Mouse (Mus musculus) midbrain, embryonic 10.5 days (tissue): ENCODE data around the gene Tgoln1. TPM values are rescaled to one million over a fixed set of nuclear protein-coding genes. Genes with fewer than 3 reads are reported as not detected.

ENCODE experiments used
- DNase-seq: peaks from one replicate; pipeline ENCODE4 v3.0.0-alpha.2; 2017; ENCODE audit warnings: low spot score
- H3K27ac ChIP-seq: fragments of 300-500 bp; sonication (generic); replicated peaks from 2 replicates; pipeline ENCODE4 v1.5.1; 2016; ENCODE audit warnings: mild to moderate bottlenecking
- H3K27me3 ChIP-seq: fragments of 300-500 bp; sonication (generic); 2 replicates; pipeline ENCODE4 v1.6.1; 2016; ENCODE audit warnings: low read depth, mild to moderate bottlenecking; ENCODE audit not compliant: poor library complexity, severe bottlenecking
- H3K36me3 ChIP-seq: fragments of 300-500 bp; sonication (generic); 2 replicates; pipeline ENCODE4 v1.6.1; 2016; ENCODE audit warnings: mild to moderate bottlenecking, moderate library complexity
- H3K4me1 ChIP-seq: fragments of 300-500 bp; sonication (generic); 2 replicates; pipeline ENCODE4 v1.6.1; 2016
- H3K4me3 ChIP-seq: fragments of 300-500 bp; sonication (generic); 2 replicates; pipeline ENCODE4 v1.5.1; 2016; ENCODE audit warnings: mild to moderate bottlenecking, moderate library complexity
- H3K9me3 ChIP-seq: fragments of 300-500 bp; sonication (generic); replicated peaks from 2 replicates; pipeline ENCODE4 v1.6.1; 2016; ENCODE audit warnings: mild to moderate bottlenecking
- WGBS: fragments of 180-500 bp; shearing (Covaris S2); methylation state at CpG from one replicate; pipeline ENCODE4 v1.1.7; 2016; 5-methylcytosine and 5-hydroxymethylcytosine counted together
- polyA plus RNA-seq: library from polyadenylated mRNA; unstranded; fragments of >200 nt; fragmentation: Nextera tagmentation; extraction: Ambion mirVana; gene quantifications from 2 replicates; pipeline ENCODE4 v1.2.1, GENCODE M21; 2016

Tgoln1 gene
- 33.3 and 35.4 TPM in 2 replicates for polyA plus RNA-seq

DNA sequence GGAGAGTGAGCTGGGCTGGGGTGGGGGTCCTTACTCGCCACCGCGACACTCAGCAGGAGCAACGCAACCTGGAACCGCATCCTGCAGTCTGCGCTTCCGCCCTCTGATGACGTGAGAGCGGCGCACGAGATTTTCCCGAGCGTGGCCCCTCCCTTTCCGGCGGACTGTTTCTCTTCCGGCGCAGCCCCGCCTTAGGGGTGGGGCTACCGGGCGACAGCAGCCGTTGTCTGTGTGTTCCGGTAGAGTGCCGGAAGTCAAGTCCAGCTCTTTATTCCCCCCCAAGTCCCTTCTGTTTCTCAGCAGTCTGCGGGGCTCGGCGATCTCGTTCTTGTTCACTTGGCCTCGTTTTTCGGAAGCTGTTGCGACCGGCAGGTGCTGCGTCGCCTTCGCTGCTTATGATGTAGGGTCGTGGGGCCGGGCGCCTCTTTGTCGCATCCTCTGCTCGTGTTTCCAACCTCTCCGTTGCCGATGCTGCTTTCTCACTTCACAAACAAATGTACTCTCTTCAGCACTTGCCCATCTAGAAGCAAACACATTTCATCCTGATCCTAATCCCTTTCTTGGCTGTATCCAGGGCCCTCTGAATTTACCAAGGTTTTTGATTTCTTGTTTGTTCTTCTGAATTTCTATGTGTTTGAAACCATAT lies at the start of gene Tgoln1:
Tgoln1 (minus strand) TSS at position 358 of the 646 bp plus-strand sequence.
- under 1% methylated on average over 41 of the region's 41 CpGs for WGBS
- peak; percentile 95 for DNase-seq
- Histone ChIP-seq H3K36me3 (peaks cover 22% of the 10 kb centered on the region), H3K27me3 (no peaks in the 10 kb centered on the region), H3K4me3 (peak within 1 kb of the TSS; percentile 78), H3K27ac (peak within 1 kb of the TSS; percentile 92), H3K4me1 (peaks cover 32% of the 10 kb centered on the region), H3K9me3 (no peaks in the 10 kb centered on the region)

GRCm38 (mm10) chr6:72664290-72664689 lies 47.5 kb upstream of the Tgoln1 start:
- Histone ChIP-seq H3K4me3 (no peak overlapping the region), H3K36me3 (no peaks in the 10 kb centered on the region), H3K27ac (no peak overlapping the region), H3K9me3 (no peaks in the 10 kb centered on the region), H3K4me1 (peaks cover 2% of the 10 kb centered on the region; the same call in 1 of the 2 replicates), H3K27me3 (no peaks in the 10 kb centered on the region)
- DNase-seq = no peak
- 86% methylated on average over 8 of the region's 8 CpGs for WGBS

GRCm38 (mm10) chr6:72663000-72663399 lies 46.2 kb upstream of the Tgoln1 start:
- Histone ChIP-seq H3K27me3 (no peaks in the 10 kb centered on the region), H3K4me1 (peaks cover 2% of the 10 kb centered on the region; the same call in 1 of the 2 replicates), H3K27ac (no peak overlapping the region), H3K4me3 (no peak overlapping the region), H3K36me3 (no peaks in the 10 kb centered on the region), H3K9me3 (no peaks in the 10 kb centered on the region)
- no peak for DNase-seq
- 31% methylated on average over 1 of the region's 1 CpGs for WGBS

GRCm38 (mm10) chr6:72660391-72660720 lies 43.6 kb upstream of the Tgoln1 start:
- Histone ChIP-seq H3K4me1 (peaks cover 18% of the 10 kb centered on the region), H3K27ac (no peak overlapping the region), H3K9me3 (no peaks in the 10 kb centered on the region), H3K27me3 (no peaks in the 10 kb centered on the region), H3K4me3 (no peak overlapping the region), H3K36me3 (no peaks in the 10 kb centered on the region)
- DNase-seq = no peak
- WGBS = 90% methylated on average over 6 of the region's 6 CpGs

- H3K4me1 ChIP-seq = peaks cover 23% of the 10 kb centered on the region
- DNase-seq = no peak
- no peaks in the 10 kb centered on the region for H3K36me3 ChIP-seq
- no peaks in the 10 kb centered on the region for H3K9me3 ChIP-seq
- H3K27me3 ChIP-seq = no peaks in the 10 kb centered on the region
- WGBS = 91% methylated on average over 8 of the region's 8 CpGs
- no peak overlapping the region for H3K4me3 ChIP-seq
- no peak overlapping the region for H3K27ac ChIP-seq
Observed at GRCm38 (mm10) chr6:72659717-72660390, 43.1 kb upstream of the Tgoln1 start.

DNA sequence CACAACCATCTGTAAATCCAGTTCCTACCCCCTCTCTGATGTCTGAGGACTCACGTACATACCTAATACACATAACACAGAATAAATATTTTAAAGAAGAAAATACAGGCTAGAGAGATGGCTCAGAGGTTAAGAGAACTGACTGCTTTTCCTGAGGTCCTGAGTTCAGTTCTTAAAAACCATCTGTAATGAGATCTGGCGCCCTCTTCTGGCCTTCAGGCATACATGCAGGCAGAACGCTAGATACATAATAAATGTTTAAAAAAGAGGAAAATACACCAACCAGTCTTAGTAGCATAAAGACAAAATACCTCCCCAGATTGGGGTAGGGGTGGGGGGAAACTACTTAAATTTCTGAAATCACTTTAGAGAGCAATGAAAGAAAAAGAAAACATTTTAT lies 41.2 kb upstream of the Tgoln1 start:
- WGBS = 58% methylated on average over 3 of the region's 3 CpGs
- Histone ChIP-seq H3K36me3 (no peaks in the 10 kb centered on the region), H3K27ac (no peak overlapping the region), H3K9me3 (no peaks in the 10 kb centered on the region), H3K4me1 (peaks cover 36% of the 10 kb centered on the region), H3K27me3 (no peaks in the 10 kb centered on the region), H3K4me3 (no peak overlapping the region)
- no peak for DNase-seq

DNA sequence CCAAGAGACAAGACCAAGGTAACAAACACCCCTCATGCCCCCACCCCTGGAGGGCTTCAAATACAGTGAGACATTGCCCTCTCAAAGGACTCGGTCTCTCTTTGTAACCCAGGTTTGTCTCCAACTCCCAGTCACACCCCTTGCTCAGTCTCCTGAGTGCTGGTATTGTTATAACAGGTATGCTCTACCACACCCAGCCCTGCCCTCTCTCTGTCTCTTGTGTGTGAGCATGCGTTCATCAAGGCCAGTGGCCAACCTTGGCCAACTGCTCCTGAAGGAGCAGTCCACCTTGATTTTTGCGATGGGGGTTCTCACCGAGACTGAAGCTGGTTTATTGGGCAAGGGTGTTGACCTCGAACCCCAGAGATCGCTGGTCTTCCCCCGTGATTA lies 39.2 kb upstream of the Tgoln1 start:
- Histone ChIP-seq H3K27ac (peak overlapping the region; percentile 70), H3K4me1 (peaks cover 35% of the 10 kb centered on the region), H3K27me3 (no peaks in the 10 kb centered on the region), H3K4me3 (no peak overlapping the region), H3K36me3 (no peaks in the 10 kb centered on the region), H3K9me3 (no peaks in the 10 kb centered on the region)
- 88% methylated on average over 7 of the region's 7 CpGs for WGBS
- no peak for DNase-seq

- WGBS = 40% methylated on average over 20 of the region's 20 CpGs
- DNase-seq = peak; percentile 57
- H3K27me3 ChIP-seq = no peaks in the 10 kb centered on the region
- peaks cover 35% of the 10 kb centered on the region for H3K4me1 ChIP-seq
- no peaks in the 10 kb centered on the region for H3K36me3 ChIP-seq
- H3K27ac ChIP-seq = peak overlapping the region; percentile 70
- no peaks in the 10 kb centered on the region for H3K9me3 ChIP-seq
- peak overlapping the region; percentile 37 for H3K4me3 ChIP-seq
Observed at GRCm38 (mm10) chr6:72655309-72656052, 38.7 kb upstream of the Tgoln1 start.

- no peaks in the 10 kb centered on the region for H3K9me3 ChIP-seq
- H3K27me3 ChIP-seq = no peaks in the 10 kb centered on the region
- no peaks in the 10 kb centered on the region for H3K36me3 ChIP-seq
- no peak for DNase-seq
- 90% methylated on average over 6 of the region's 6 CpGs for WGBS
- no peak overlapping the region for H3K27ac ChIP-seq
- peaks cover 35% of the 10 kb centered on the region for H3K4me1 ChIP-seq
- no peak overlapping the region for H3K4me3 ChIP-seq
Observed at GRCm38 (mm10) chr6:72654355-72654754, 37.6 kb upstream of the Tgoln1 start.

- 69% methylated on average over 7 of the region's 7 CpGs for WGBS
- DNase-seq = no peak
- H3K4me3 ChIP-seq = no peak overlapping the region
- H3K4me1 ChIP-seq = peaks cover 43% of the 10 kb centered on the region
- peaks cover 4% of the 10 kb centered on the region; the same call in 1 of the 2 replicates for H3K36me3 ChIP-seq
- H3K27ac ChIP-seq = peak overlapping the region; percentile 35
- no peaks in the 10 kb centered on the region for H3K27me3 ChIP-seq
- H3K9me3 ChIP-seq = no peaks in the 10 kb centered on the region
Observed at GRCm38 (mm10) chr6:72653419-72653818, 36.6 kb upstream of the Tgoln1 start.

- H3K36me3 ChIP-seq = peaks cover 10% of the 10 kb centered on the region
- H3K27me3 ChIP-seq = no peaks in the 10 kb centered on the region
- no peak for DNase-seq
- 87% methylated on average over 10 of the region's 10 CpGs for WGBS
- no peaks in the 10 kb centered on the region for H3K9me3 ChIP-seq
- no peak overlapping the region for H3K27ac ChIP-seq
- no peak overlapping the region for H3K4me3 ChIP-seq
- H3K4me1 ChIP-seq = peaks cover 34% of the 10 kb centered on the region
Observed at GRCm38 (mm10) chr6:72650338-72650851, 33.6 kb upstream of the Tgoln1 start.

GRCm38 (mm10) chr6:72648002-72648595 lies 31.3 kb upstream of the Tgoln1 start:
- no peak for DNase-seq
- no peaks in the 10 kb centered on the region for H3K27me3 ChIP-seq
- 65% methylated on average over 12 of the region's 12 CpGs for WGBS
- H3K9me3 ChIP-seq = no peaks in the 10 kb centered on the region
- peaks cover 14% of the 10 kb centered on the region for H3K4me1 ChIP-seq
- H3K36me3 ChIP-seq = peaks cover 10% of the 10 kb centered on the region
- no peak overlapping the region for H3K4me3 ChIP-seq
- no peak overlapping the region for H3K27ac ChIP-seq
